Mouse (Mus musculus) forebrain, embryonic 12.5 days (tissue): ENCODE results near the gene Prss41. TPM values are rescaled to one million over a fixed set of nuclear protein-coding genes. Genes with fewer than 3 reads are reported as not detected.

ENCODE experiments used
- ATAC-seq: fragments of 200-750 bp; cut with Nextera tagmentation; 2 replicates; pipeline ENCODE4 v1.8.0; 2017; ENCODE audit warnings: moderate TSS enrichment; ENCODE audit not compliant: low FRiP score
- H3K27ac ChIP-seq: fragments of 300-500 bp; sonication (generic); 2 replicates; pipeline ENCODE4 v1.5.1; 2016; ENCODE audit warnings: mild to moderate bottlenecking
- H3K27me3 ChIP-seq: fragments of 300-500 bp; sonication (generic); 2 replicates; pipeline ENCODE4 v1.6.1; 2016; ENCODE audit warnings: mild to moderate bottlenecking
- H3K36me3 ChIP-seq: fragments of 300-500 bp; sonication (generic); replicated peaks from 2 replicates; pipeline ENCODE4 v1.6.1; 2016; ENCODE audit warnings: mild to moderate bottlenecking
- H3K4me1 ChIP-seq: fragments of 300-500 bp; sonication (generic); 2 replicates; pipeline ENCODE4 v1.6.1; 2016
- H3K4me2 ChIP-seq: fragments of 300-500 bp; sonication (generic); 2 replicates; pipeline ENCODE4 v1.6.1; 2016; ENCODE audit warnings: mild to moderate bottlenecking, moderate library complexity
- H3K4me3 ChIP-seq: fragments of 300-500 bp; sonication (generic); replicated peaks from 2 replicates; pipeline ENCODE4 v1.5.1; 2016; ENCODE audit warnings: mild to moderate bottlenecking
- H3K9ac ChIP-seq: fragments of 300-500 bp; sonication (generic); 2 replicates; pipeline ENCODE4 v1.6.1; 2016; ENCODE audit warnings: mild to moderate bottlenecking
- H3K9me3 ChIP-seq: fragments of 300-500 bp; sonication (generic); 2 replicates; pipeline ENCODE4 v1.6.1; 2016
- WGBS: fragments of 180-500 bp; shearing (Covaris S2); methylation state at CpG from one replicate; pipeline ENCODE4 v1.1.7; 2016; 5-methylcytosine and 5-hydroxymethylcytosine counted together
- polyA plus RNA-seq: library from polyadenylated mRNA; unstranded; fragments of >200 nt; fragmentation: Nextera tagmentation; extraction: Ambion mirVana; gene quantifications from 2 replicates; pipeline ENCODE4 v1.2.1, GENCODE M21; 2016

Prss41 gene
- polyA plus RNA-seq, 1 experiment from 2014 or later, result 3.0 TPM

DNA sequence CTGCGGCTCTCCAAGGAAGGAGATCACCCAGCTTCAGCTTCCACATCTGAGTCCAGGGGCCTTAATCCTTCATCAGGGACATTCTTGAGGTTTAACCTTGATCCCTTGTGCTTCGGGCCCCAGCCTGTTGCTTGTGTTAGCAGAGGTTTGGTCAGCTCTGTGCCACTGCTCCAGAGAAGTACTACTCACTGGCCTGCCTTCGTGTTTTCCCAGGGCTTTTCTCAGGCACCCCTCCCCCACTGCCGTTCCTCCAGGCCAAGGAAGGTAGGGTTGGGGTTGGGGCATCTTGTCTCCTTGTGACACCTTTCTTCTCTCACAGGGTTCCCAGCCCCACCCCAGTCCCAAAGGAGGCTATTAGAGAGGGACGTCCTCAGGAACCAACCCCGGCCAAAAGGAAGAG is 21.9 kb downstream of the Prss41 start:
- 82% methylated on average over 6 of the region's 6 CpGs for WGBS
- no peak for ATAC-seq
- peaks cover 15% of the 10 kb centered on the region for H3K9me3 ChIP-seq
- H3K4me1 ChIP-seq, result peaks cover 8% of the 10 kb centered on the region
- H3K36me3 ChIP-seq, result peaks cover 100% of the 10 kb centered on the region
- no peak overlapping the region for H3K4me3 ChIP-seq
- no peak overlapping the region for H3K9ac ChIP-seq
- no peak overlapping the region for H3K27ac ChIP-seq
- H3K4me2 ChIP-seq, result no peak overlapping the region
- H3K27me3 ChIP-seq, result no peaks in the 10 kb centered on the region

DNA sequence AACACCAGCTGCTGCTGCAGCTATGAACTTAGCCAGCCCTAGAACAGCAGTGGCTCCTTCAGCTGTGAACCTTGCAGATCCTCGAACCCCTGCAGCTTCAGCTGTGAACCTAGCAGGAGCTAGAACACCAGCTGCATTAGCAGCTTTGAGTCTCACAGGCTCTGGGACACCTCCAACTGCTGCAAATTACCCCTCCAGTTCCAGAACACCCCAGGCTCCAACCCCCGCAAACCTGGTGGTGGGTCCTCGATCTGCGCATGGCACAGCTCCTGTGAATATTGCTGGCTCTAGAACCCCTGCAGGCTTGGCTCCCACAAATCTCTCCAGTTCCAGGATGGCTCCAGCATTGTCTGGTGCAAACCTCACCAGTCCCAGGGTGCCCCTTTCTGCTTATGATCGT is 23.2 kb downstream of the Prss41 start:
- Histone ChIP-seq H3K36me3 (peaks cover 100% of the 10 kb centered on the region), H3K9ac (no peak overlapping the region), H3K9me3 (peaks cover 22% of the 10 kb centered on the region), H3K27ac (no peak overlapping the region), H3K4me3 (no peak overlapping the region), H3K4me1 (no peaks in the 10 kb centered on the region; the same call in 1 of the 2 replicates), H3K27me3 (no peaks in the 10 kb centered on the region), H3K4me2 (no peak overlapping the region)
- 99% methylated on average over 5 of the region's 5 CpGs for WGBS
- no peak for ATAC-seq

DNA sequence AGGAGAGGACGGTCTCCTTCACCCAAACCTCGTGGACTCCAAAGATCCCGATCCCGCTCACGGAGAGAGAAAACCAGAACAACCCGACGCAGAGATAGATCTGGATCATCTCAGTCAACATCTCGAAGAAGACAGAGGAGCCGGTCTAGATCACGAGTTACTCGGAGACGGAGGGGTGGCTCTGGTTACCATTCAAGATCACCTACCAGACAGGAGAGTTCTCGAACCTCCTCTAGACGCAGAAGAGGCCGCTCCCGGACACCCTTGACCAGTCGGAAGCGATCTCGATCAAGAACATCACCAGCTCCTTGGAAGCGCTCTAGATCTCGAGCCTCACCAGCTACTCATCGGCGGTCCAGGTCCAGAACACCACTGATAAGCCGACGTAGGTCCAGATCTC is 24.7 kb downstream of the Prss41 start:
- WGBS, result 99% methylated on average over 25 of the region's 25 CpGs
- Histone ChIP-seq H3K9ac (no peak overlapping the region), H3K27ac (no peak overlapping the region), H3K4me1 (no peaks in the 10 kb centered on the region), H3K9me3 (peaks cover 30% of the 10 kb centered on the region), H3K4me3 (no peak overlapping the region), H3K36me3 (peaks cover 100% of the 10 kb centered on the region), H3K27me3 (no peaks in the 10 kb centered on the region), H3K4me2 (no peak overlapping the region)
- ATAC-seq, result no peak

DNA sequence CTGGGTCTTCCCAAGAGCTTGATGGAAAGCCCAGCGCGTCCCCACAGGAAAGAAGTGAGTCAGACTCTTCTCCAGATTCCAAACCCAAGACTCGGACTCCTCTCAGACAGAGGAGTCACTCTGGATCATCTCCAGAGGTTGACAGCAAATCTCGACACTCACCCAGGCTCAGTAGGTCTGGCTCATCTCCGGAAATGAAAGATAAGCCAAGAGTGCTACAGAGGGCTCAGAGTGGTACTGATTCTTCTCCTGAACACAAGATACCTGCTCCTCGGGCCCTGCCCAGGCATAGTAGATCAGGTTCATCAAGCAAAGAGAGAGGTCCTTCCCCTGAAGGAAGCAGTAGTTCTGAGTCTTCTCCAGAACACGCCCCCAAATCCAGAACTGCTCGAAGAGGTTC is 25.4 kb downstream of the Prss41 start:
- no peaks in the 10 kb centered on the region for H3K27me3 ChIP-seq
- no peak overlapping the region for H3K4me3 ChIP-seq
- 98% methylated on average over 8 of the region's 8 CpGs for whole genome bisulfite sequencing
- no peaks in the 10 kb centered on the region for H3K4me1 ChIP-seq
- no peak overlapping the region for H3K4me2 ChIP-seq
- H3K27ac ChIP-seq, result no peak overlapping the region
- no peak for ATAC-seq
- H3K9ac ChIP-seq, result no peak overlapping the region
- peaks cover 100% of the 10 kb centered on the region for H3K36me3 ChIP-seq
- H3K9me3 ChIP-seq, result peaks cover 30% of the 10 kb centered on the region

DNA sequence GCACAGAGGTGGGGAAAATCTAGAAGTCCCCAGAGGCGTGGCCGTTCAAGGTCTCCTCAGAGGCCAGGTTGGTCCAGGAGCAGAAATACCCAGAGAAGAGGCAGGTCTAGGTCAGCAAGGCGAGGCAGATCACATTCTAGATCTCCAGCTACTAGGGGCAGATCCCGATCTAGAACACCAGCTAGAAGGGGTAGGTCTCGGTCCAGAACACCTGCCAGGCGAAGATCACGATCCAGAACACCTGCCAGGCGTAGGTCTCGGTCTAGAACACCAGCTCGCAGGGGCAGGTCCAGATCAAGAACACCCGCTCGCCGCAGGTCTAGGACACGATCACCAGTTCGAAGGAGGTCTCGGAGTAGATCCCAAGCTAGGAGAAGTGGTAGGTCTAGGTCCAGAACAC is 28.3 kb downstream of the Prss41 start:
- Histone ChIP-seq H3K4me2 (no peak overlapping the region), H3K36me3 (peaks cover 97% of the 10 kb centered on the region), H3K9me3 (peaks cover 30% of the 10 kb centered on the region), H3K4me3 (no peak overlapping the region), H3K27me3 (no peaks in the 10 kb centered on the region), H3K4me1 (no peaks in the 10 kb centered on the region), H3K9ac (no peak overlapping the region), H3K27ac (no peak overlapping the region)
- ATAC-seq, result no peak
- WGBS, result 98% methylated on average over 16 of the region's 16 CpGs

DNA sequence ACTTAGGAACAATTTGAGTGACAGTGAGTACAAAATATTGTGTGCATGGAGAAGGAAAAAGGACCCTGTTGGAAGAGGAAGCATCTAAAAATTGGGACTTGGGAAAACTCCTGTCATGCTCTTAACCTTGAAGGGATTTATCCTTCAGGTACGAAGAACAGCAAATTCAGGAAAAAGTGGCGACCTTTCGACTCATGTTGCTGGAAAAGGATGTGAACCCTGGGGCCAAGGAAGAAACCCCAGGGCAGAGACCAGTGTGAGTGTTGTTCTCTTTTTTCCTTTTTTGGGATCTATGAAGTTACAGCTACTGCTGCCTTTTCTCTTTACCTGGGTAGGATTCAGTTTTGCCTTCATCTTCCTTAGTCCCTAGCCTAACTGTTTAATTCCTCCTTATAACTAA is 36.1 kb downstream of the Prss41 start:
- no peaks in the 10 kb centered on the region for H3K27me3 ChIP-seq
- H3K4me3 ChIP-seq, result no peak overlapping the region
- 93% methylated on average over 3 of the region's 3 CpGs for WGBS
- peaks cover 65% of the 10 kb centered on the region for H3K36me3 ChIP-seq
- H3K27ac ChIP-seq, result no peak overlapping the region
- H3K4me1 ChIP-seq, result peaks cover 30% of the 10 kb centered on the region
- no peaks in the 10 kb centered on the region for H3K9me3 ChIP-seq
- no peak overlapping the region for H3K4me2 ChIP-seq
- H3K9ac ChIP-seq, result no peak overlapping the region
- no peak for ATAC-seq

DNA sequence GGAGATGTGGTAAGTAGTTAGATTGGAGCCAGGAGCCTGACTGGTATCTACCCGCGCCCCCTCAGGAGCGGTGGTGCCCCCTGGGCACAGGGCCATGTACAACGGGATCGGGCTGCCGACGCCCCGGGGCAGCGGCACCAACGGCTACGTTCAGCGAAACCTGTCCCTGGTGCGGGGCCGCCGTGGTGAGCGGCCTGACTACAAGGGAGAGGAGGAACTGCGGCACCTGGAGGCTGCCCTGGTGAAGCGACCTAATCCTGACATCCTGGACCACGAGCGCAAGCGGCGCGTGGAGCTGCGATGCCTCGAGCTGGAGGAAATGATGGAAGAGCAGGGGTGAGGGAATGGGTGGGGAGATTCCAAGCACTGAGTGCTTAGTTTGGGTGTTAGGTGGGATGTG is 37.1 kb downstream of the Prss41 start:
- H3K4me3 ChIP-seq, result no peak overlapping the region; the same call in 1 of the 2 replicates
- peaks cover 54% of the 10 kb centered on the region for H3K36me3 ChIP-seq

DNA sequence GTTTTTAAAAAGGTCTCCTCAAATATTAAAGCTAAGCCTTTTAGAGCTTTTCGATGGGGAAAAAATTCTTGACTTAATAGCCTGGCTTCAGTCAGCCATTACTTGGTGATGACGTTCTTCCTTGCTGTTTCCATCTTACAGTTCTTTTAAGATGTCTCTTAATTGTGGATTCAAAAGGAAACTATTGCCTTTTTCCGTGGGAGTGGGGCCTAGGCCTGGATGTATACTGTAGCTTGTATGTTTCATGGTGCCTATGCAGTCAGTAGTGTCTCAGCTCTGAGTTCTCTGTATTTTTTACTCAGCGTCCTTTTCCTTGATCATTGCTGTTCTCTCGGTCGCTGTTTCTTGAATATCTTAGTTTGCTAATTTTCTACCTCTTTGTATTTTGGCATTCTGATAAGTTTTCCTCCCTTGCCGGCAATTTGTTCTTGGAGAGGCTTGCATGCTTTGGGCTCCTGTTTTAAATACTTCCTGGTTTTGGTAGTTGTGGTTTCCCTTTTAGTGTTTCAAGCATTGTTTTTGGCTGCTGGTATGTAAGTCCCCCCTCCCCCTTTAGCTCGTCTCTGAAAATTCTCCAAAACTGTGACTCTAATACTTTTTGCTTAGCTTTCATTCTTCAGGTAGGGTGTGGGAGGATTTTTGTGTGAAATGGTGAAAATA is 39.4 kb downstream of the Prss41 start:
- Histone ChIP-seq H3K4me1 (peaks cover 30% of the 10 kb centered on the region), H3K27me3 (no peaks in the 10 kb centered on the region), H3K36me3 (peaks cover 31% of the 10 kb centered on the region), H3K4me3 (peak overlapping the region; percentile 99), H3K9ac (peak overlapping the region; percentile 98), H3K27ac (no peak overlapping the region), H3K9me3 (no peaks in the 10 kb centered on the region), H3K4me2 (peak overlapping the region; percentile 87)
- 7% methylated on average over 8 of the region's 8 CpGs for WGBS
- ATAC-seq, result no peak

More for the DNA sequence above, 37.1 kb downstream of the Prss41 start:
- no peaks in the 10 kb centered on the region for H3K27me3 ChIP-seq
- ATAC-seq, result no peak
- no peak overlapping the region for H3K27ac ChIP-seq
- no peaks in the 10 kb centered on the region for H3K9me3 ChIP-seq
- H3K4me2 ChIP-seq, result 0 out of 2 replicates have a peak overlapping the region, but pooled peaks have one; percentile 87
- peaks cover 30% of the 10 kb centered on the region for H3K4me1 ChIP-seq
- no peak overlapping the region for H3K9ac ChIP-seq
- WGBS, result 87% methylated on average over 25 of the region's 25 CpGs

DNA sequence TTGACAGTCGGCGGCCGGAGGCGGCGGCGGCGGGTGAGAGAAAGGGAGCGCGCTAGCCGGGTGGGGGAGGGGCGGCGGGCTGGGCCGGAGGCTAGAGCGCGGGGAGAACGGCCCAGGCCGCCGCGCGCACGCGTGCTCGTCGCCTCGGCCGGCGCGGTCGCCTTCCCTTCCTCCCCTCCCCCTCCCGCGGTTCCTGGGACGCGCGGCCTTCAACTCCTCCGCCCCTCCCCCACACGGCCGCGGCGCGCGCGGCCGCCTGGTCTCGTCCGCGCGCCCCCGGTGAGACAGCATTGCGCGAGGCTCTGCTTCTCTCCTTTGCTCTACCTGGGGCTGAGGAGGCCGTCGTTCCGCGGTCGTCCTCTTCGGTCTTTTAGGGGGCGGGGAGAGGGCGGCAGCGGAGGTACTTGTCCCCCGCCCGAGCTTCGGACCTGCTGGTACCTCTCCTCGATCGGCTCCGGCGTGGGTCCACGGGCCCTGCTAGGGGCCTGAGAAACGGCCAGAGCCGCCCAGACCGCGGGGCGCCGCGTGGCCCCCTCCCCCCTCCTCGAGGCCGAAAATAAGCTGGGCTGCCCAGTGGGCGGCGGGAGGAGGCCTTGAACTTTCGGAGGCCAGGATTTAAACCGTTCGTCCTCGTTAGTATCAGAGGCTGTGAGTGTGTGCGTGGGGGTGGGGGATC is 40.5 kb downstream of the Prss41 start:
- peak; percentile 76 for ATAC-seq
- H3K4me2 ChIP-seq, result peak overlapping the region; percentile 87

DNA sequence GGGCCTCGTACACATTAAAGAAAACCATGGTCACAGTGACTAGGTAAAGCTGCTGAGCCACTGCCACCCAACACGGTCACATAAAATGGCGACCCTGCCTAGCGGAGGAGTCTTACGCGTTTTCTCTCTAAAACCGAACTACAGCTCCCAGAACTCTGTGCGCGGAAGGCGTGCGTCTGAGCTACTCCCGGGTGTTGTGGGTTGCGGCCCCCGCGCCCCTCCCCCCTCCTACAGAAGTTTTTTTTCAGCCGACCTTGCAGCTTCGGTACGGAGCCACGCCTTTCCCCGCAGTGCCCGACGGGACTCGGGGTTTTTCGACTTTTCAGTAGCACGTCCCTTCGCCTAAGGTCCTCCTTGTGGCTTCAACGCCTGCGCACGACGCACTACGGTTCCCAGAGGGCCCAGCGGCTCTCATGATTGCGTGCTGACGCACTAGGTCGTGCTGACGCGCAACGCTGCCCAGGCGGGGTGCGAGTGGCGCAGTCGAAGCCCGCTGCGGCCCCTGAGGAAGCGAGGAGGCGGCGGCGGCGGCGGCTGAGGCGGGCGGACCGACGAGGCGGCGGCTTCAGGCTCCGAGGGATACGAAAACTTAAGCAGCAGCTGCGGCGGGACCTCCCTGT is 41.1 kb downstream of the Prss41 start:
- WGBS, result under 1% methylated on average over 60 of the region's 60 CpGs
- H3K9ac ChIP-seq, result peak overlapping the region; percentile 98

More for the DNA sequence above, 40.5 kb downstream of the Prss41 start:
- no peaks in the 10 kb centered on the region for H3K9me3 ChIP-seq
- peak overlapping the region; percentile 97 for H3K27ac ChIP-seq
- H3K9ac ChIP-seq, result peak overlapping the region; percentile 98
- H3K27me3 ChIP-seq, result no peaks in the 10 kb centered on the region
- H3K36me3 ChIP-seq, result peaks cover 21% of the 10 kb centered on the region
- under 1% methylated on average over 53 of the region's 83 CpGs for WGBS
- peak overlapping the region; percentile 99 for H3K4me3 ChIP-seq
- peaks cover 30% of the 10 kb centered on the region for H3K4me1 ChIP-seq

DNA sequence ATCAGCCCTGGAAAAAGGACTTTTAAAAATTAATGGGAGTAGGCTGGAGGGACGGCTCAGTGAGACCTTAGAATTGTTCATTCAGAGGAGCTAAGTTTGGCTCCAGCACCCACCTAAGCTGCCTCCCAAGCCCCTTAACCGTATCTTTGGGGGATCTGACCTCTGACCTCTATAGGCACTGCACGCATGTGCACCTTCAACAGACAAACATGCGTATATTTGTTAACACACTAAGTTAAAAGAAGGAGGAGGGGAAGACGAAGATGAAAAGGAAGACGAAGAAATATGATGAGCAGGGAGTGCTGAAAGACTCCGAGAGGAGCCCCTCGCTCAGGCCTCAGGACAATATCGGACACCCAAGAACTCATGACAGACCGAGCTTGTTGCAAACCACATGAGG is 42.3 kb downstream of the Prss41 start:
- 94% methylated on average over 10 of the region's 10 CpGs for WGBS
- Histone ChIP-seq H3K27me3 (no peaks in the 10 kb centered on the region), H3K4me2 (no peak overlapping the region), H3K9ac (no peak overlapping the region), H3K9me3 (no peaks in the 10 kb centered on the region), H3K4me3 (no peak overlapping the region), H3K27ac (no peak overlapping the region), H3K36me3 (peaks cover 2% of the 10 kb centered on the region; the same call in 1 of the 2 replicates), H3K4me1 (peaks cover 22% of the 10 kb centered on the region)
- no peak for ATAC-seq

More for the DNA sequence above, 41.1 kb downstream of the Prss41 start:
- H3K27ac ChIP-seq, result peak overlapping the region; percentile 97
- ATAC-seq, result peak; percentile 98
- H3K4me1 ChIP-seq, result peaks cover 30% of the 10 kb centered on the region
- H3K27me3 ChIP-seq, result no peaks in the 10 kb centered on the region
- peak overlapping the region; percentile 87 for H3K4me2 ChIP-seq
- H3K9me3 ChIP-seq, result no peaks in the 10 kb centered on the region
- peaks cover 14% of the 10 kb centered on the region for H3K36me3 ChIP-seq
- peak overlapping the region; percentile 99 for H3K4me3 ChIP-seq

DNA sequence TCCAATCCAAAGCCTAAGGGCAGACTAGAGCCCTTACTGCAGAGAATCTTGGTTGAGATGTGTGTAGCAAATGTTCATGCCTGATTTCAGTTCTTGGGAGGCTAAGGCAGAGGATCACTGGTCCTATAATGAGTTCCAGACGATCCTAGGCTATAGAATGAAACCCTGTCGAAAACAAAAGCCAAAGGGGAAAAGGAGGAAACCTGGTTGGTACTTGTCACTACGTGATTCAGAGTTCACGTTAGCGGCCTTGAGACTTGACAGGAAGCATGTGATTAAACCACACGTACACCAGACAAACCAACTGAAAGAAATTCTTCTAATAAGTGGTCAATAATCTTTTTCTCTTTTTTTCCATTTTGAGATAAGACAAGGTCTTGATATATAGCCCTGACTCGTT is 46.7 kb downstream of the Prss41 start:
- ATAC-seq, result no peak
- H3K27ac ChIP-seq, result no peak overlapping the region
- no peak overlapping the region for H3K9ac ChIP-seq
- no peaks in the 10 kb centered on the region; the same call in 1 of the 2 replicates for H3K4me1 ChIP-seq
- WGBS, result 81% methylated on average over 7 of the region's 7 CpGs
- H3K4me3 ChIP-seq, result no peak overlapping the region
- no peaks in the 10 kb centered on the region for H3K27me3 ChIP-seq
- H3K9me3 ChIP-seq, result no peaks in the 10 kb centered on the region
- no peak overlapping the region for H3K4me2 ChIP-seq
- no peaks in the 10 kb centered on the region for H3K36me3 ChIP-seq
